Mouse (Mus musculus): ENCODE measurements around the gene Eif4e2.

Eif4e2 gene

DNA sequence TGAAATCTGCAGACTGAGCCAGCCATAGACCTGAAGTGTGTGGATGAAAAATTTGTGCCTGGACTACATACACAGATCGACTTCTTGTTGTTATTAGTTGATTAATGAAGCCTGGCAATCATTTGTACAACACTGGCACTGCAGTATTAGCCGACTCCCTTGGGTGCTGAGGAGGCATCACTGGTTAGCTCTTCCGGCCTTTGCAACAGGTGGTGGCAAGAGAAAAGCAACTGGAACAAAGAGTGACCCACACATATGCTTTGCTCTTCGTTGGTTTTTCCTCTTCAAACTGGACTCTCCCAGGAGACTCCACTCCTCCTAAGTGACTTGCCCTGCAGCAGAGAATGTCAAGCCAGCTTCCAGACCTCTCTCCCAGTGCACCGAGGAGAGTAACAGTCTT lies 9.9 kb upstream of the Eif4e2 start:
- no peak for DNase-seq

GRCm38 (mm10) chr1:87204465-87204864 lies 9.2 kb upstream of the Eif4e2 start, which contains the start of gene Chrng:
TSS of gene Chrng (plus strand) at chr1:87204657.
- DNase-seq = no peak

- no peak for DNase-seq
Measured at GRCm38 (mm10) chr1:87205038-87205437, 8.7 kb upstream of the Eif4e2 start.

GRCm38 (mm10) chr1:87205502-87205901 lies 8.2 kb upstream of the Eif4e2 start:
- no peak for DNase-seq

GRCm38 (mm10) chr1:87206339-87206738 lies 7.4 kb upstream of the Eif4e2 start:
- no peak for DNase-seq

GRCm38 (mm10) chr1:87211431-87211830 lies 2.3 kb upstream of the Eif4e2 start:
- DNase-seq = no peak

- DNase-seq = no peak
Measured at GRCm38 (mm10) chr1:87214748-87215147, 1.0 kb downstream of the Eif4e2 start.

DNA sequence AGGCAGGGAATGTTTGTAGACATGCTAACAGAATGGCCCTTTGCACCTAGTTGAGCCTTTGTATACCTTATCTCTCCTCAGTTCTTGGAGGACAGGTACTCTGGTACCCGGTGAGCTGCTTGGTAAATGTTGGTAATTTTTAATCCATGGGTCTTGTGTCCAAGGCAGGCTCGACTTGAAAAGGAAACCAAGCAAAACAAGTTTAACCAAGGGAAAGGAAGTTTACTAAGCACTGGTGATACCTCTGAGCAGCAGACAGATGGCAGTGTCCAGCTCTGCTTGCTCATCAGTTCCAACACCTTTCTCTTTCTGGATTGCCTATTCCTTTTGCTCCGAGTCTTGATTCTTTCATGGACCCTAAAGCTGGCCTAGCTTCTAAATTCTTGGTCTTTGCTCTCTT lies 4.2 kb downstream of the Eif4e2 start:
- DNase-seq = no peak

DNA sequence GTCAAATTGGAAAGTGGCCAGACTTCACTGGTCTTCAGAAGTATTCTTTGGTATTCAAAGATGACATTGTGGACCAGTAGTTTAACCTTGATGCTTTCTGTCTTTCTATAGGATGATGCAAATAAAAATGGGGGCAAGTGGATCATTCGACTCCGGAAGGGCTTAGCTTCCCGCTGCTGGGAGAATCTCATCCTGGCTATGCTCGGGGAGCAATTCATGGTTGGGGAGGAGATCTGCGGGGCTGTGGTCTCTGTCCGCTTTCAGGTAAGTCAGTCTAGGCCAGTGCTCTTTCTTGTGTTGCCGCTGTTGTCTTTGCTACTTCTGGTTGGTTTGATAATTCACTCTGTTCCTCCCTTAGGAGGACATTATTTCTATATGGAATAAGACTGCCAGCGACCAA lies 12.0 kb downstream of the Eif4e2 start:
- no peak for DNase-seq

GRCm38 (mm10) chr1:87226409-87227159 lies 12.9 kb downstream of the Eif4e2 start:
- no peak for DNase-seq

DNA sequence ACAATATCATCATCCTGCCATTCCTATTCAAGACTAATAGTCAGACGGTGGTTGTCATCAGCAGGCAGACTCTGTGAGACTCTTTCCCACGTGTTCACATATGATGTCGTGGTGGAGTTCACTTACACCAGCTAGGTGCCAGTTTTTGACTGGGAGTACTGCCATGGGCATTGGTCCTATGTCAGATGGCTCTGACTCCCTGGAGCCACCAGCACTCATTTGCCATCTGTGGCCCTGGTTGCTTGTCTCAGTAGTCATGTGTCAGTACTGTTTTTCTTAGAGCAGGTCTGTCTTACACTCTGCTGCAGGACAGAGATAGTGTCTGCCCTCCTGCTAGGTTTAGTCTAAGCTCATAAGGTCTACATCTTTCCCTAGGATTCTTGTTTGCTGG lies 13.4 kb downstream of the Eif4e2 start:
- no peak for DNase-seq

- DNase-seq = no peak
Measured at GRCm38 (mm10) chr1:87230606-87231005, 16.9 kb downstream of the Eif4e2 start.

- no peak for DNase-seq
Measured at GRCm38 (mm10) chr1:87232197-87232596, 18.5 kb downstream of the Eif4e2 start.

GRCm38 (mm10) chr1:87239056-87239455 lies 25.3 kb downstream of the Eif4e2 start:
- DNase-seq = peak; percentile 21

- no peak for DNase-seq
Measured at GRCm38 (mm10) chr1:87243021-87243420, 29.3 kb downstream of the Eif4e2 start.

- DNase-seq = no peak
Measured at GRCm38 (mm10) chr1:87245430-87245829, 31.7 kb downstream of the Eif4e2 start.

DNA sequence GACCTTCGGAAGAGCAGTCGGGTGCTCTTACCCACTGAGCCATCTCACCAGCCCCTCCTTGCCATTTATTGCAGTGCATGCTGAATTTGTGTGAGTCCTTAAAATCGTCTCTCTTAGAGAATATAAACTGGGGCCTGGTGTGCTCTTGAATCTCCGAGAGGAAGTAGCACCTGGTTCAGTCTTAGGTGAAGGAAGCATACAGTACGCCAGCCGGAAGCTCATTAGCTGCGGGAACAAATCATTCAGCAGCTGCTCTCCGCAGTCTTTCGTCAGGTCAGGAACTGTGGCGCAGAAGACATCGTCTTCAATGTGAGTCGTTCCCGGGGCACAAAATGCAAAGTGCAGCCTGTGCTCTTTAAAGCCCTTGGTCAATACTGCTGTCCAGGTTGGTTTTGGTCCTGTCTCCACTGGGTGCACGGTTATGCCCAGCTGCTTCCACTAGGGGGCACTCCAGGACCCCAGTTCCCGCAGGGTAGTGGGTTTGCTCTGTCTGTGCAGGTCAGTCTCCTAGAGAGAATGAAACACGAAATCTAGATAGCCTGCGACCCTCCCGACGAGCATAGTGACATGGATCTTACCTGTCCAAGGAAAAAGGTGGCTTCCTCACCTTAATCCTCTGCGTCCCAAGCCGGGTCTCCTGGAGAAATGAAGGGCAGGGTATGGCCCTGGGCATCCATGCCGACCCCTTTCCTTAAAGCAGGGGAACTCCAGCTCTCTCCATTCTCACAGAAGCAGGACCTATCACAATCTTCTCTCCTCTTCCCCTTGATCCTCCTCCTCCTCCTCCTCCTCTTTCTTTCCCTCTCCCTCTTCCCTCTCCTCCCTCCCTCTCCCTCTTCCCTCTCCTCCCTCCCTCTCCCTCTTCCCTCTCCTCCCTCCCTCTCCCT lies 32.5 kb downstream of the Eif4e2 start:
- peak; percentile 89 for DNase-seq

- DNase-seq = no peak
Measured at GRCm38 (mm10) chr1:87252040-87252609, 38.4 kb downstream of the Eif4e2 start.

GRCm38 (mm10) chr1:87255173-87255572 lies 41.5 kb downstream of the Eif4e2 start:
- no peak for DNase-seq

DNA sequence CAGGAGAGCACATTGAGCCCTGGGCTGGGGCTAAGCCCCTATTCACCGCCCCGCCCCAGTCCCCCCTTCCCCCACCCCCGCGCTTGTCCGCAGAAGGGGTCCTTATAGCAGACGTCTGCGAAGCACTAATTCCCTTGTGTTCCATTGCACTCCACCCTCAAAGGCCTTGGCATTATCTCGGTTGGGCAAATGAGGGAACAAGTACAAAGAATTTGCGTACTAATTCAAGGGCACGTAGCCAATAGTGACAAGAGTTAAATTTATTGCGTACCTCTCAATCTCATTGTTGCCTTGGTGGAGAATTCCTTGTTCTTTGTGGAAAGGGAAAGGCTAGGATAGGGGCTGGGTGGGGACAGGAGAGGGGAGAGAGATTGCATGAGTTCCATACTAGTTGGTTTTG lies 44.0 kb downstream of the Eif4e2 start:
- no peak for DNase-seq

DNA sequence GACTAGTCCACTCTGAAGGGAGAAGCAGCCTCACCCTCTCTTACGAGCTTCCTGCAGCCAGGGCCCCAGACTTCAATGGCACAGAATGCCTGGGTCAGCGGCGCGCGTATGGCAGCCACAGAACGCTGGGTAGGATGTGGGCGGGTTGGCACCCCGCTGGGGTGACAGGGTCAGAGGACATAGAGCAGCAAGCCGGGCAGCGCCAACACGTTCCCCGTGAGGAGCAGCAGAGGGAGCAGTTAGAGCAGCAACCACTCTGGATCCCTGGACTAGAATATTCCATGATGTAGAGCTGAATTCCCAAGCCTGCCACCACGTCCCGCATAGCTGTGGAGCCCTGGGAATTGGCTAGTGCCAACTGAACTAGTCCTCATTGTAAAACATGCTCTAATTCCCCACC lies 44.8 kb downstream of the Eif4e2 start:
- DNase-seq = peak; percentile 58

DNA sequence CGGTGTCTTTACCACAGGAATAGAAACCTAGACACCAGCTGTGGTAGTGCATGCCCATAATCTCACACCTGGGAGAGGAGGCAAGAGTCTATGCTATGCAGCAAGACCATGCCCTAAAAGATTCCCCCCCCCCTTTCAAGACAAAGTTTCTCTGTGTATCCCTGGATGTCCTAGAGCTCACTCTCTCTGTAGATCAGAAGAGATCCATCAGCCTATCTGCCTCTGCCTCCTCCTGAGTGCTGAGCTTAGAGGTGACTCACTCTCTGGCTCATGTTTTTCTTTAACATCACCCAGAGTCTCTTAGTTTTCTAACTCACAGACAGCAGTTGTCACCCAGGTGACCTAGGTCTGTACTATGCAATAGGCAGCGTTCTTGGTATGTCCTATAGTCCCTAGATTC lies 45.6 kb downstream of the Eif4e2 start:
- DNase-seq = no peak

GRCm38 (mm10) chr1:87263257-87263656 lies 49.5 kb downstream of the Eif4e2 start:
- no peak for DNase-seq

DNA sequence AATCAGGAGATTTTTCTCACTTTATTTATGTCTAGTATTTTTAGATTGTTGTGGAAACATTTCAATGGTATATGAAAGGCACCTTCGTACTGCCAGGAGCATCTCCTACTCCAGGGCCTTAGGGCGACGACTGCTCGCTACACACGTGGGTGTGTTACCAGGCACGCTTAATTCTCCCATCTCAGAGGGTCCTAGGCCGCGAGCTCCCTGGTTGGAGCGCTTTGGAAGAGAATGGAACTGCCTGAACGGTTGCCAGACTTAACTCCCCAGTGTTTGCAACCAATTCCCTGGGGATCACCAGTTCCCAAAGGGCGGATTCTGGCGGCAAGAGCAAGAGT lies 50.1 kb downstream of the Eif4e2 start:
- DNase-seq = no peak
